Mouse (Mus musculus) embryonic facial prominence, embryonic 12.5 days (tissue): ENCODE results near the gene Inka2. TPM values are rescaled to one million over a fixed set of nuclear protein-coding genes. Genes with fewer than 3 reads are reported as not detected.

Source experiments
- ATAC-seq: fragments of 200-750 bp; cut with Nextera tagmentation; 2 replicates; pipeline ENCODE4 v1.8.0; 2017; ENCODE audit not compliant: insufficient number of reproducible peaks, insufficient read depth, low FRiP score, low TSS enrichment
- H3K27ac ChIP-seq: fragments of 300-500 bp; sonication (generic); 2 replicates; pipeline ENCODE4 v1.5.1; 2016; ENCODE audit warnings: mild to moderate bottlenecking
- H3K27me3 ChIP-seq: fragments of 300-500 bp; sonication (generic); 2 replicates; pipeline ENCODE4 v1.6.1; 2016; ENCODE audit warnings: mild to moderate bottlenecking, moderate library complexity
- H3K36me3 ChIP-seq: fragments of 300-500 bp; sonication (generic); 2 replicates; pipeline ENCODE4 v1.6.1; 2016; ENCODE audit warnings: mild to moderate bottlenecking
- H3K4me1 ChIP-seq: fragments of 300-500 bp; sonication (generic); 2 replicates; pipeline ENCODE4 v1.6.1; 2016
- H3K4me2 ChIP-seq: fragments of 300-500 bp; sonication (generic); replicated peaks from 2 replicates; pipeline ENCODE4 v1.6.1; 2016; ENCODE audit warnings: mild to moderate bottlenecking, moderate library complexity
- H3K4me3 ChIP-seq: fragments of 300-500 bp; sonication (generic); 2 replicates; pipeline ENCODE4 v1.5.1; 2016; ENCODE audit warnings: mild to moderate bottlenecking
- H3K9ac ChIP-seq: fragments of 300-500 bp; sonication (generic); 2 replicates; pipeline ENCODE4 v1.6.1; 2016; ENCODE audit warnings: mild to moderate bottlenecking, moderate library complexity
- H3K9me3 ChIP-seq: fragments of 300-500 bp; sonication (generic); 2 replicates; pipeline ENCODE4 v1.6.1; 2016; ENCODE audit warnings: mild to moderate bottlenecking, moderate library complexity
- WGBS: fragments of 180-500 bp; shearing (Covaris S2); methylation state at CpG from one replicate; pipeline ENCODE4 v1.1.7; 2016; 5-methylcytosine and 5-hydroxymethylcytosine counted together
- polyA plus RNA-seq: library from polyadenylated mRNA; unstranded; fragments of >200 nt; fragmentation: Nextera tagmentation; extraction: Ambion mirVana; gene quantifications from 2 replicates; pipeline ENCODE4 v1.2.1, GENCODE M21; 2016

The Inka2 gene
- polyA plus RNA-seq, 1 experiment from 2014 or later: 2.5 TPM

DNA sequence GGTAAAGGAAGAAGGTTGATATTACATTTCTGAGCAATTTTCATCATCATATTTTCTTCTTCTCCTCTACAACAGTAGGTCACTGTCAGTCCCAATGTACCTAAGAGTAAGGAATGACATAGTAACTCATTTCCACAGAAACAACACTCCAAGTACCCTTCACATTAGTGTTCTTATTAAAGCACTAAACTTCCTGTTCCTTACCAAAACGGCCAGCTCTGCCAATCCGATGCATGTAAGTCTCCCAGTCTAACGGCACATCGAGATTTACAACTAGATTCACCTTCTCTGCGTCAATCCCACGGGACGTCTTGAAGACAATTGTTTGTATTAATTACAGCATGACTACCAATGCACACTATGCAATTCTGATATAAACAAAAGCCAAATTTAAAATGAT, 24.1 kb upstream of the Inka2 start:
- H3K36me3 ChIP-seq: peaks cover 50% of the 10 kb centered on the region
- ATAC-seq: no peak
- no peaks in the 10 kb centered on the region for H3K9me3 ChIP-seq
- no peaks in the 10 kb centered on the region for H3K27me3 ChIP-seq
- WGBS: 92% methylated on average over 7 of the region's 7 CpGs
- H3K9ac ChIP-seq: no peak overlapping the region
- H3K4me2 ChIP-seq: no peak overlapping the region
- no peaks in the 10 kb centered on the region for H3K4me1 ChIP-seq
- no peak overlapping the region for H3K4me3 ChIP-seq
- no peak overlapping the region for H3K27ac ChIP-seq

DNA sequence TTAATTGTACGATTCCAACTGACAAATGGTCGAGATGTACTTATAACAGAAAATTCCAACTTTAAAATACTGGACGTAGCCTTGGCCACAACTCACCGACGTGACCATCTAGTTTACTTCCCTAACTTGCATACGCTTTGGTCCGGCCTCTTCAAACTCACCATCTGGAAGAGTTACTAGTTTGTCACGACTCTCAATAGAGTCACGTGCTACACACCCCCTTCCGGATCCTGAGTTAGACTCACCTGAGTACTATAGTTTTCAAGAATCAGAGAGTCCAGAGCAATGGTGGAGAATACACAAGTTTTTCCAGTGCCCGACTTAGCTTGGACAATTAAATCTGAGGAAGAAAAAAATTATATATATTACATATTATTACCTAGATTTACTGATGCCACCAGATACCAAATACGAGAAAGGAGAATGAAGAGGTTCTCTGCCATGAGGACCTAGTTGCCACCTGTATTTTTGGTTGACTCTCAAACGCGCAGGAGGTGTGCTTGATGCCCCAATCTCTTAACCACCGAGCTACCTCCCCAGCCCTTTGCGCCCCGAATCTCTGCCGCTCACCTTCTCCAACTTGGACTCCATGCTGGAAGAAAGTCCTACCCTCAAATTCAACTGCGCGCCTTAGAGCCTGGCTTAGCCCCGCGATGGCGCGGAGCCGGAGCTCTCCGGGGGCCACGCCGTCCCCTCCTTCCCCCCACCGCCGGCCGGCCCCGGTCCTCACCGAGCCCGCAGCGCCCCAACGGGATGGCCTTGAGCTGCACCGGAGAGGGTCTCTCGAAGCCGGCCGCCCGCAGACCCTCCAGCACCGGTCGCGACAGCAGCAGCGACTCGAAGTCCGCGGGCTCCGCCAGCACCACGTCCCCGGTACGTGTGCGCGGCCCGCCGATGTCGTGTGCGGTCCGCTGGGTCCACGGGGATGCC, 17.7 kb upstream of the Inka2 start:
- Histone ChIP-seq H3K9me3 (no peaks in the 10 kb centered on the region), H3K4me1 (peaks cover 7% of the 10 kb centered on the region; the same call in 1 of the 2 replicates)
- ATAC-seq: no peak; the same call in 1 of the 2 replicates

DNA sequence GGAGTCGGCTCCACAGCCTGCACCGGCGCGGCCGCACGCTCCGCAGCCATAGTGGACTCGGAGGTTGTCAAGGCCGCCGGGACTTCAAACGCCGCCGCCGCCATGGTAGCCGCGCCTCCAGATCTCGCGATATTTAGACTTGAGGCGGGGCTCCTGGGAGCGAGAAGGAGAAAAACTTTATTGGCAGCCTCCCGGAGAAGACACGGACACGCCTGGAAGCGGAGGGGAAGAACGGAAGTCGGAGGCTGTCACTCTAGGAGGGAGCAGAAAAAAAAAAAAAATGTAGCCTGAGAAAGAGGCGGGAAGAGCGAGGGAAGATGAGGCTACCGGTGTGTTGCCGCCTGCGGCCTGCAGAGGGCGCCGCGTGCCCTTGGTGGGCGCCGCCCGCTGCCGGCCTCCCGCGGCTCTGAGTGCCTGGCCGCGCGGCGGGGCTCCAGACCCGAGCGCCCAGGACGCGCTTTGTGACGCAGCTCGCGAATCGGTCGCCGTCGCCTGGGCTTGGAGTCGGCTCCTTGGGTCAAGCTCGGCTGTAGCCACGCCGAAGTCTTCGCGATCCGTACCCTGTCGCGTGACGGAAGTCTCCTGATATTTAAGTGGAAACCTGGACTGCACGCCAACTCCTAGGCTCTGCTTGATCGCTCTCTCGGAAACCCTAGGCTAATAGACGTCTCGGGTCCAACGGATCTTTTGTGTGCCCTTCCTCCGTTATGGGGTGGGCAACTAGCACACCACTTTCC, 16.9 kb upstream of the Inka2 start, which contains the start of gene Ddx20:
TSS of gene Ddx20 (minus strand) at position 251 of the 737 bp plus-strand sequence.
- WGBS: under 1% methylated on average over 70 of the region's 72 CpGs
- peak within 1 kb of the TSS; percentile 97 for H3K4me3 ChIP-seq
- peak within 1 kb of the TSS; percentile 93 for H3K9ac ChIP-seq
- H3K4me2 ChIP-seq: peak within 1 kb of the TSS; percentile 59
- H3K27ac ChIP-seq: peak within 1 kb of the TSS; percentile 81
- peaks cover 16% of the 10 kb centered on the region for H3K36me3 ChIP-seq
- ATAC-seq: peak; percentile 94
- peaks cover 7% of the 10 kb centered on the region; the same call in 1 of the 2 replicates for H3K4me1 ChIP-seq
- no peaks in the 10 kb centered on the region for H3K27me3 ChIP-seq
- no peaks in the 10 kb centered on the region for H3K9me3 ChIP-seq

More for the DNA sequence above, 17.7 kb upstream of the Inka2 start:
- H3K4me3 ChIP-seq: peak overlapping the region; percentile 97
- WGBS: 8% methylated on average over 60 of the region's 60 CpGs
- H3K4me2 ChIP-seq: peak overlapping the region; percentile 56
- no peaks in the 10 kb centered on the region for H3K27me3 ChIP-seq
- peak overlapping the region; percentile 81 for H3K27ac ChIP-seq
- peaks cover 17% of the 10 kb centered on the region for H3K36me3 ChIP-seq
- H3K9ac ChIP-seq: peak overlapping the region; percentile 93

DNA sequence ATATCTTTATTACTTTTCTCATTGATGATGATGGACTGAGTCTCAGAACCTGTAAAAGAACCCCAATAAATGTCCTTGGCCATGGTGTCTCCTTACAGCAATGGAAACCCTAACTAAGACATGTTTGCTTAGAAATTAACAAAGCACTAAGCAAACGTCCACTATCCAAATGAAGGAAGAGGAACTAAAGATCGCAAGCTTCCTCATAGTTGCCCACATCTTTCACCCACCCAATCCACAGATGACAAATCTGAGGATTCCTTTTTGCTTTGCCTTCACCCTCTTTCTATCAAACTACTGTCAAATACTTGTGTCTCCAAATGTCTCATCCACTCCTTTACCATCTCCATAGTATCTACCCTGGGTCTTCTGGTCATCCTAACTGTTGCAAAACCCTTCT, 15.9 kb upstream of the Inka2 start:
- no peaks in the 10 kb centered on the region for H3K9me3 ChIP-seq
- no peak overlapping the region for H3K4me2 ChIP-seq
- H3K4me3 ChIP-seq: no peak overlapping the region
- H3K9ac ChIP-seq: no peak overlapping the region
- peaks cover 7% of the 10 kb centered on the region; the same call in 1 of the 2 replicates for H3K4me1 ChIP-seq
- ATAC-seq: no peak
- WGBS: 85% methylated on average over 2 of the region's 2 CpGs
- peaks cover 6% of the 10 kb centered on the region for H3K36me3 ChIP-seq
- H3K27me3 ChIP-seq: peaks cover 1% of the 10 kb centered on the region
- H3K27ac ChIP-seq: no peak overlapping the region

DNA sequence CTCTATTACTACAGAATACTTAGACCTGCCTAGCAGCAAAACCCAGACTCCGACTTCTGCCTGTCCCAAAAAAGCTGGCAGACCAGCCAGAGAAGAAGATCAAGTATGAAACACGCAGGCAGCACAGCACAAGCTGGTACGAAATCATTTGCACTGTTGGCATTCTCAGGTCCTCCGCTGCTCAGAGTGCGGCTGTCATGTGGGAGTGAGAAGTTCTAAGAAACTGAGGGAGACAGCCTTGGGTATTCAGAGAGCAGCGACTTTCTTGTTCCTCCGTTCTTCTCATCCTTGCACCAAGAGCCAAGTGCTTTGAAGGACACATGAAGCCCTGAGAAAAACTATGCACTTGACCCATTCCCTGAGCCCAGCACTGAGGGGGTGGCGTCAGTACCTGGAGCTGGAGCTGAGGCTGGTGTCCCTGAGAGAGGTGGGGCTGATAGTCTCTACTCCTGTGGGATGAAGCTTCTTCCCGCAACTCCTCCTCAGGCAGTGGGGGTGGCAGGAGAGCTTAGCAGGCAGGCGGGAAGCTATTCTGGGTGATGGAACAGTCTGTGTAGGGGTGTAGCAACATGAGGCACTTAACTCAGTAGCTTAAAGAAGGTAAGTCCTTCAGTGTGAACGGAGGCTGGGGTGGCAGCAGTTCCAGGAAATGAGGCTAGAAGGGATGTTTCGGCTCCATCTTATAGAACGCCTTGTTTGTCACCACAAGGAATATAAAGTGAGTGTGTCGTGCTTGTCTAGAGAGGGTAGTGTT, 10.9 kb upstream of the Inka2 start:
- Histone ChIP-seq H3K27ac (no peak overlapping the region), H3K4me2 (no peak overlapping the region), H3K27me3 (peaks cover 26% of the 10 kb centered on the region), H3K4me1 (peaks cover 13% of the 10 kb centered on the region), H3K9ac (no peak overlapping the region), H3K4me3 (no peak overlapping the region), H3K9me3 (no peaks in the 10 kb centered on the region), H3K36me3 (no peaks in the 10 kb centered on the region)
- no peak for ATAC-seq
- WGBS: 74% methylated on average over 14 of the region's 14 CpGs

DNA sequence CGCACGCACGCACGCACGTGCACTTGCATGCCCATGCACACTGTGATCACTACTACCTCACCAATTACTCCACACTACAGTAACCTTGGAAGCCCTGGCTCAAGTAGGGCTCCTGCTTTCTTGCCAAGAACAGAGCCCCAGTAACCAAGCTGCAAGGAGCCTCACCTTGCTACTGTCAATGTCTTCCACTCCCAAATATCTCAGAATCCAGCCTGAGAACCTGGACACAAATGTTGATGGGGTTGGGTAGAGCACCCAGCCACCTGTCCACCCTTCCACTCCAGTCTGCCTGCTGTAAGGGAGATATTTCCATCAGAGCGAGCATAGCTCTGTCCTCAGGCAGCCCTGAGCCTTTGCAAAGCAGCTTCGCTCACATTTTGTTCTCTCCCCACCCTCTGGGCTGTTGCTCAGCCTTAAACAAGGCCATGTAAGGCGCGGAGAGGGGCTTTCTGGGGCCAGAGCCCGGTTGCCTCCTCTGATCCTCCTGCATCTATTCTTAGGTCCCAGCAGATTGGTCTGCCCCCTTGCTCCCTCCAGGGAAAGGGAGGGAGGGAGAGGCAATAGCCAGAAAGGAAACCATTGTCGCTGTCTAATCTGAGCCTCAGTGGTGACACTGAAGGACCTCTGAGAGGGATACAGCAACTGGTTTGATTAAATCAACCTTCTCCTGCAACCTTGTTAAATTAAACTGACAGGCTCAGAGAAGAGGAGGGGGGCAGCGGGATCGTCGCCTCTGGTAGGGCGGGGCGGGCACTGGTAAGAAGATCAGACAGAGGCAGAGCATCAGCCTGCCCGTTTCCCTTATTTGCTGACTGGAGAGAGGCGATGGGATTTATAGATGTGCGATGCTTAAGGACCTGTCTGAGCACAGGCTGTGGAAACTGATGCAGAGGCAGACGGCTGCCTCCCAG, 8.7 kb upstream of the Inka2 start:
- Histone ChIP-seq H3K9me3 (no peaks in the 10 kb centered on the region), H3K9ac (peak overlapping the region; percentile 24; the same call in 1 of the 2 replicates), H3K36me3 (no peaks in the 10 kb centered on the region), H3K4me2 (peak overlapping the region; percentile 37), H3K4me3 (peak overlapping the region; percentile 10; the same call in 1 of the 2 replicates), H3K4me1 (peaks cover 13% of the 10 kb centered on the region), H3K27me3 (peaks cover 26% of the 10 kb centered on the region), H3K27ac (0 out of 2 replicates have a peak overlapping the region, but pooled peaks have one; percentile 23)
- 29% methylated on average over 20 of the region's 20 CpGs for WGBS
- ATAC-seq: peak; percentile 48

DNA sequence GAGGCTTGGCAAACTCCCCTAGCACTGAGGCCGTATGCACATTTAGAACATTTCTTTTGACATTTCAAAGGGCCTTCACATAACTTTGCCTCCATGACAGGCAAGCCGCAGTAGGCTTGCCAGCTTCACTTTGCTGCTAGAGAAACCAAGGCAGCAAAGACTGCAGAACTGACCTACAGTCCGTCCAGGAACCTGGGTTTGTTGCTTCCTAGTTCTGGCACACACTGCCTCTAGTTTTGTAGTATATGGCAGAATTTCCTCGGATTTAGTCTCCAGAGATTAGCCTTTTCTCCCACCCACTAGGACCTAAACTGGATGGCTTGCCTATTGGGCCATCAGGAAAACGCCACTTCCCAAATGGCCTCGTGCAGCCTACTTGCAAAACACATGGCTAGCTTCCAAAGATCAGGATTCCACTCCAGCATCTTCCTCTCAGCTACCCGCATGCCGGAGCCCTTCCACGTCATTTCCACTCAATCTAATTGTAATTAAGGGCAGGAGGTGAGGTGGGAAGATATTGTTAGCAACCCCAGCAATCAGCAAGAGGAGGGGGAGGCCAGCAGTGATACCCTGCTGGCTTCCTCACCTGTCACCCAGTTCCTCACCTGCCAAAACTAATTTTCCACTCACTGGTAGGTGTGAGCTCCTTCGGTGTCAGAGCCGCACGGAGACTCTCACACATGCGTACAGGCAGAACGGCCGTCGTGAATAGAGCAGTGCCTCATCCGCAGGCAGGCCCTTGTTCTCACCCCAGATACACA, 7.8 kb upstream of the Inka2 start:
- Histone ChIP-seq H3K4me3 (no peak overlapping the region), H3K4me2 (peak overlapping the region; percentile 37), H3K9ac (0 out of 2 replicates have a peak overlapping the region, but pooled peaks have one; percentile 24), H3K27me3 (peaks cover 26% of the 10 kb centered on the region), H3K36me3 (no peaks in the 10 kb centered on the region), H3K27ac (no peak overlapping the region), H3K9me3 (no peaks in the 10 kb centered on the region), H3K4me1 (peaks cover 13% of the 10 kb centered on the region)
- 72% methylated on average over 17 of the region's 17 CpGs for WGBS
- no peak for ATAC-seq

DNA sequence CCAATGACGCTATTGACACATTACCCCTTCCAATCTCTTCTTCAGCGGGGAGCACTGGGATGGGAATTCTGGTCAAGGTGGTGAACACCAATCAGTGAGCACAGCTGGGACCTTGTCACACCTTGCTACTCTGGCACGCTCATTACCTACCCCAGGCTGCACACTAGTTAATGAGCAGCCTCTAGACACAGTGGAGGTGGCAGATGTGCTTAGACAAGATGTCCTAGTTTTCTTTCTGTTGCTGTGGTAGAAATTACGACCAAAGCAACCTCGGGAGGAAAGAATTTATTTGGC, 7.3 kb upstream of the Inka2 start:
- no peak overlapping the region for H3K9ac ChIP-seq
- no peak overlapping the region for H3K4me3 ChIP-seq
- no peaks in the 10 kb centered on the region for H3K9me3 ChIP-seq
- H3K4me2 ChIP-seq: no peak overlapping the region
- H3K4me1 ChIP-seq: peaks cover 13% of the 10 kb centered on the region
- H3K27ac ChIP-seq: no peak overlapping the region
- H3K27me3 ChIP-seq: peaks cover 30% of the 10 kb centered on the region
- H3K36me3 ChIP-seq: no peaks in the 10 kb centered on the region
- 81% methylated on average over 5 of the region's 5 CpGs for WGBS
- no peak for ATAC-seq

DNA sequence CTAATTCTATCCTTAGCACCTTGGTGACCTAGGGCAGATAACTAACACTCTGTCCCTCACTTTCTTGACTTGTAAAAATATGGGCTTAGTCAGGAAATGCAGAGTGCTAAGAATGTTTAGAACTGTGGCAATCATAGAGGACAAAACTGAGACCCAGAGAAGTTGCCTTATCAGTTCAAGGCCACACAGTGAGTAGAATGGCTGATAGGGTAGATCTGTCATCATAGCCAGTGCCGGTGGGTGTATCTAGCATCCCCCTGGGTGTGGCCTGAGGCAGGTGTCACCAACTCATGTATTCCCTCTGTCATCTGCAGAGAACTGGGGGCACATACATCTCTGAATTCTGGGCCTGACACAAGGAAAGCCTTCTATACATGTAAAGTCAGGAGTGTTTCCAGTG, 6.1 kb upstream of the Inka2 start:
- H3K4me2 ChIP-seq: no peak overlapping the region
- no peak overlapping the region for H3K4me3 ChIP-seq
- no peaks in the 10 kb centered on the region for H3K36me3 ChIP-seq
- H3K9ac ChIP-seq: no peak overlapping the region
- 75% methylated on average over 1 of the region's 1 CpGs for WGBS
- no peaks in the 10 kb centered on the region for H3K9me3 ChIP-seq
- no peak overlapping the region for H3K27ac ChIP-seq
- peaks cover 13% of the 10 kb centered on the region for H3K4me1 ChIP-seq
- H3K27me3 ChIP-seq: peaks cover 39% of the 10 kb centered on the region
- ATAC-seq: no peak

DNA sequence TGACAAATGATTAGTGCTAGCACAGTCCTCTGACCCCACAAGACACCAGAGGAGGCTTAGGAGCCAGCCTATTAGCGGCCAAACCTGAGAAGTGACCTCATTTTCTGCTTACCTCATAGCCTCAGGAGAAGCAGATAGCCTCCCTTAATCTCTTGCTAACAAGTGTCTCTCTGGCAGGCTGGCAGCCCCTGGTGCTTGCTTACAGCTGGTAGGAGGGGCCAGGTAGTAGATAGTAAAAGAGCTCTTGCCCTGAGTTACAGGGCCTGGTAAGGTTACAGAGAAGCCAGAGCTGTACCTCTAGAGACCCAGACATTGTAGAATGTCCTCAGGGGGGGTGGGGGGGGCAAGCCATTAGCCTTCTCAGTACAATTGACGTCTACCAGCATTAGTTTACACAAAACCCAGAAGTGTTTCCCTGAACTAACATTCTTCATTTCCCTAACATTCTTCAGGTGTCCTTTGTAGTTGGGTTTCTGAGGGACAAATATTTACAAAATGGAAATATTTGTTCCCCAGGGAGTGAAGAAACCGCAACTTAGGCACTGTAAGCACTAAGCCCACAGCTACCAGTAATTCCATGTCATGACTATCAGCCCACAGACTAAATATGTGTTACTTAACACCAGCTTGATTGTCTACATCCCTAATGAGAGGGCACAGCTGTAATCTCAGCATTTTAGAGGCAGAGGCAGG, 5.0 kb upstream of the Inka2 start:
- Histone ChIP-seq H3K27ac (no peak overlapping the region), H3K27me3 (peaks cover 36% of the 10 kb centered on the region; the same call in 1 of the 2 replicates), H3K9me3 (no peaks in the 10 kb centered on the region), H3K4me2 (no peak overlapping the region), H3K4me1 (peaks cover 13% of the 10 kb centered on the region), H3K9ac (no peak overlapping the region), H3K4me3 (no peak overlapping the region), H3K36me3 (no peaks in the 10 kb centered on the region)
- 31% methylated on average over 3 of the region's 3 CpGs for WGBS
- no peak for ATAC-seq
